Mouse (Mus musculus) intestine, embryonic 16.5 days (tissue): ENCODE results near the gene Ctdspl. TPM values are rescaled to one million over a fixed set of nuclear protein-coding genes. Genes with fewer than 3 reads are reported as not detected.

Experiments
- ATAC-seq: fragments of 200-750 bp; cut with Nextera tagmentation; 2 replicates; pipeline ENCODE4 v1.8.0; 2017; ENCODE audit warnings: moderate TSS enrichment, moderate library complexity
- H3K27ac ChIP-seq: fragments of 300-500 bp; sonication (generic); 2 replicates; pipeline ENCODE4 v1.5.1; 2014; ENCODE audit warnings: mild to moderate bottlenecking, low read length
- H3K27me3 ChIP-seq: fragments of 300-500 bp; sonication (generic); replicated peaks from 2 replicates; pipeline ENCODE4 v1.6.1; 2014; ENCODE audit warnings: low read length, control low read depth, mixed read lengths; ENCODE audit not compliant: control insufficient read depth, insufficient read depth
- H3K36me3 ChIP-seq: fragments of 300-500 bp; sonication (generic); 2 replicates; pipeline ENCODE4 v1.6.1; 2014; ENCODE audit warnings: low read length, control low read depth; ENCODE audit not compliant: control insufficient read depth, insufficient read depth
- H3K4me1 ChIP-seq: fragments of 300-500 bp; sonication (generic); 2 replicates; pipeline ENCODE4 v1.6.1; 2014; ENCODE audit warnings: low read length, control low read depth, mixed read lengths; ENCODE audit not compliant: control insufficient read depth, insufficient read depth
- H3K4me2 ChIP-seq: fragments of 300-500 bp; sonication (generic); 2 replicates; pipeline ENCODE4 v1.6.1; 2014; ENCODE audit warnings: low read depth, low read length, control low read depth
- H3K4me3 ChIP-seq: fragments of 300-500 bp; sonication (generic); 2 replicates; pipeline ENCODE4 v1.5.1; 2014; ENCODE audit warnings: mild to moderate bottlenecking, low read length
- H3K9ac ChIP-seq: fragments of 300-500 bp; sonication (generic); 2 replicates; pipeline ENCODE4 v1.6.1; 2014; ENCODE audit warnings: low read depth, low read length
- H3K9me3 ChIP-seq: fragments of 300-500 bp; sonication (generic); 2 replicates; pipeline ENCODE4 v1.6.1; 2016; ENCODE audit warnings: low read length, control low read depth; ENCODE audit not compliant: control insufficient read depth
- WGBS: fragments of 180-500 bp; shearing (Covaris S2); extraction: QIAGEN DNeasy Blood & Tissue Kit; methylation state at CpG from one replicate; pipeline ENCODE4 v1.1.7; 2014; 5-methylcytosine and 5-hydroxymethylcytosine counted together
- polyA plus RNA-seq: library from polyadenylated mRNA; unstranded; fragments of >200 nt; fragmentation: Nextera tagmentation; extraction: Ambion mirVana; gene quantifications from 2 replicates; pipeline ENCODE4 v1.2.1, GENCODE M21; 2015

Ctdspl gene
- polyA plus RNA-seq, 1 experiment from 2014 or later = 17.6 TPM

DNA sequence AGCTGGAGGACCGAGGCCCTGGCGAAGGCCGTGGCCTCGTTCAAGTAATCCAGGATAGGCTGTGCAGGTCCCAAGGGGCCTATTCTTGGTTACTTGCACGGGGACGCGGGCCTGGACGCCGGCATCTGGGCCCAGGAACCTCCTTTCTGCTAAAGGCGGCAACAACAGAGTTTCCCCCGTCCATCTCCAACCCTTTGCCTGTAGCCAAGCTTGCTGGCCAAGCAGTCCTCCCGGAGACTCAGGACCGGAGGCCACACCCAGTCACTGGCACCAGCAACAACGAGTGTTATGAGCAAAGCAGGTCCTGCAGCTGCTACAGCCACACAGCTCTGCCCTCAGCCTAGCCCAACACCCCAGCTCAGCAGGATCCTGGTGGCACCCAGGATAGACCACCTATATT, 105.5 kb downstream of the Ctdspl start:
- ATAC-seq = no peak
- Histone ChIP-seq H3K4me1 (no peaks in the 10 kb centered on the region), H3K36me3 (peaks cover 4% of the 10 kb centered on the region), H3K9ac (no peak overlapping the region), H3K27me3 (no peaks in the 10 kb centered on the region), H3K27ac (peak overlapping the region; percentile 19; the same call in 1 of the 2 replicates), H3K4me3 (no peak overlapping the region), H3K4me2 (no peak overlapping the region), H3K9me3 (no peaks in the 10 kb centered on the region)
- WGBS = 75% methylated on average over 14 of the region's 14 CpGs

DNA sequence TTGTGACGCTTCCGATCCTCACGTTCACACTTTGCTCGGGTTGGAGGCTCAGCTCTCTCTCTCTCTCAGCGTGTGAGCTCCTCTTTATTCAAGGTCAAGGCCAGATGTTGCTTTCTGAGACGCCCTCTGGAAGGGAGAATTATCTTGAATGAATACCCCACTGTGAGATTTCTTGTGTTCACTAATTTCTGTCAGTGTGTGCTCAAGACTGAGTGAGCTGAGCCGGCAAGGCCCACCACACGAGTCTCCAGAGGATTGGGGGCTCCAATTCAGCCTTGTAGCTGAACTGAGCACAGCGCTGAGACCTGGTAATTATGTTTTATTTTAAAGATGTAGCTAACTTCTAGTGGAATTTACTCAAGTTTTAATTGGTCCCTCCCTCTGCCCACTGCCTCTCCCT, 106.3 kb downstream of the Ctdspl start:
- no peak overlapping the region for H3K9ac ChIP-seq
- H3K4me1 ChIP-seq = 0 out of 2 replicates have a peak, but pooled peaks cover 5% of the 10 kb centered on the region
- 68% methylated on average over 9 of the region's 9 CpGs for WGBS
- no peaks in the 10 kb centered on the region for H3K9me3 ChIP-seq
- ATAC-seq = no peak
- no peak overlapping the region for H3K4me2 ChIP-seq
- H3K27ac ChIP-seq = no peak overlapping the region
- no peaks in the 10 kb centered on the region for H3K27me3 ChIP-seq
- peaks cover 4% of the 10 kb centered on the region for H3K36me3 ChIP-seq
- no peak overlapping the region for H3K4me3 ChIP-seq

DNA sequence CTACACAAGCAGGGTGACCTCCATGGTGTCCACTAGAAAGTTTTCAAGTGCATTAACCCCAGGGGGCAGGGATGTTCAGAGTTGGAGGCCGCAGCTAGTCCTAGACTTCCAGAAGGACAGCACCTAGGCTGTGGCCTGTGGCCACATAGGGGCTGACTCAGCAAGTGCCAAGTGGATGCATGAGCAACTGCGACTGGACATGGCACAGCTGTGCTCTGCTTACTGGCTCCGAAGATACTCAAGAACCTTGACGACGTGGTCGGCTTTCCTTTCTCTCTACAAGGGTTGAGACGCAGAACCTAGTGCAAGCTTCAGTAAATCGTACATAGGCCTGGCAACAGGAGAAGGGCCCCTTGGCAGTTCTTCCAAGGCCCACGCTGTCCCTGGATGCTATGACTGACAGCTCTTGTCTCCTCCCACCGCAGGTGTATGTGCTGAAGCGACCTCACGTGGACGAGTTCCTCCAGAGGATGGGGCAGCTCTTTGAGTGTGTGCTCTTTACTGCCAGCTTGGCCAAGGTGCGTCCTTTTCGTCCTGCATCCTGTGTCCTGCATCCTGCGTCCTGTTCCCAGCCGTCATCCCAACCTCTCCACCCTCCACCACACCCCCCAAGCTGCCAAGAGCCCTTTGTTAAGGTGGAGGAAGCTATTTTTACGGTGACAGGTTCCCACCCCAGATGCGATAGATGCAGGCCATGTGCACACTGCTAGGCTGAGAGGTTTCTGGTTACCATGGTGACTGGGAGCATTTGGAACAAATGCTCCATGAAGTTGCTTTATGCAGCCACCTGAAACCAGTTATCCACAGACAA, 107.1 kb downstream of the Ctdspl start:
- 84% methylated on average over 19 of the region's 19 CpGs for whole genome bisulfite sequencing
- Histone ChIP-seq H3K27me3 (no peaks in the 10 kb centered on the region), H3K4me3 (no peak overlapping the region), H3K9me3 (no peaks in the 10 kb centered on the region), H3K27ac (no peak overlapping the region), H3K9ac (no peak overlapping the region), H3K4me1 (0 out of 2 replicates have a peak, but pooled peaks cover 6% of the 10 kb centered on the region), H3K36me3 (peaks cover 8% of the 10 kb centered on the region), H3K4me2 (no peak overlapping the region)
- no peak for ATAC-seq

DNA sequence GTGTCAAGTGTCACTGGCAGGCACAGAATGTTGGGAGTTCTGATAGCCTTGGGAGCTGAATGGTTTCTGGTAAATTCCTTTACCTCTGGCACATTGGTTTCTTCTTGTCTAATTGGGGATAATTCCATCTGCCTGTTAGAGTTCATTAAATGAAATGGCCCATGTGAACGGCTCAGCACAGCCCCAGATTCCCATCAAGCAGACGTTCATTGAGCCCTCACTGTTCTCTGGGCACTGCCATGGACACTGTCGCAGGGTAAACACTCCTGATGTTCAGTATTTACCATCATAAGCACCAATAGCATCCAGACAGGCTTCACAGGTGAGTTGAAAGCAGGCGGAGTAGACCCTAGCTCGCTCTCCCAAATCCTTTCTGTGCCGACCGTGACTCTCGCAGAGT, 107.8 kb downstream of the Ctdspl start:
- no peak overlapping the region for H3K27ac ChIP-seq
- H3K27me3 ChIP-seq = no peaks in the 10 kb centered on the region

DNA sequence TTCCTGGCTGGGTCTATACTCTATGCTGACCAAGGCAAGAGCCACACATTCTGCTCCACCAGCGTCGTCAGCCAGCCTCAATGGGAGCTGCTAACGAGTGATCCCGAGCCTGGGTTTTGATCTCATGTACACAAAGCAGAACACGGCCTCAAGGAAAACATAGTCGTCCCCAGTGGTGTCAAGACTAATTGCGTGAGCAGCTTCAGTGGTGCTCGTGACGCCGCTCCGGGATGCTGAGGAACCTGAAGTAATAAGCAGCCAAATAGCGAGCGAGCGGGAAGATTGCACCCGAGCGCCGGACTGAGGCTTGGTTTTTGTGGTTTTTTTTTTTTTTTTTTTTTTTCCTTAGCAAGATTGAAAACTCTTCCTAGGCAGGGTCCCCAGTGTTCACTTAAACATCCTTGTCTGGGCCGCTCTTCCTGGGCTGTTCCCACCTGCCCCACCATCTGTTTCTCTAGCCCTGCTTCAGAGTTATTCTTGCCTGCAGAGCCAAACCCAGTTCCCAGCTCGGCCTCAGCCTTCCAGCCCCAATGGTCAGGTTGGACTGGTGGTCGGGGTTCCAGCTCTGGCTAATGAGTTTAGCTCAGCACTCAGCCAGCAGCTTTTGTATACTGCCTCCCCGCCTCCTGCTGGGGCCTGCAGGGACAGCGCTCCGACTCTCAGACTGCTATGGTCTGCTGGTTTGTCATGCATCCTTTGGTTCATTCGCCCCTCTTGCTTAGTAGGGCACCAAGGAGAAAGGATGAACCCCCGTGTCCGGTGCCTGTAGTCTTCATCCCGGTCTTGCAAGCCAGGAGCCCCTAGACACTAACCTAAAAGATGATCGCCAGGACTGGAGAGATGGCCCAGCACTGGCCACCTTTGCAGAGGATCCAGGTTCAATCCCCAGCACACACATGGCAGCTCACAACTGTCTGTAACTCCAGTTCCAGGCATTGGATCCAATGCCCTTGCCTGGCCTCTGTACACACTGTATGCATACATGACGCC, 108.7 kb downstream of the Ctdspl start:
- H3K4me1 ChIP-seq = 0 out of 2 replicates have a peak, but pooled peaks cover 6% of the 10 kb centered on the region
- 85% methylated on average over 29 of the region's 29 CpGs for WGBS

More for the DNA sequence above, 107.8 kb downstream of the Ctdspl start:
- Histone ChIP-seq H3K4me1 (0 out of 2 replicates have a peak, but pooled peaks cover 6% of the 10 kb centered on the region), H3K4me2 (no peak overlapping the region), H3K9ac (no peak overlapping the region), H3K4me3 (no peak overlapping the region), H3K36me3 (peaks cover 12% of the 10 kb centered on the region), H3K9me3 (no peaks in the 10 kb centered on the region)
- no peak for ATAC-seq
- 89% methylated on average over 8 of the region's 8 CpGs for WGBS

DNA sequence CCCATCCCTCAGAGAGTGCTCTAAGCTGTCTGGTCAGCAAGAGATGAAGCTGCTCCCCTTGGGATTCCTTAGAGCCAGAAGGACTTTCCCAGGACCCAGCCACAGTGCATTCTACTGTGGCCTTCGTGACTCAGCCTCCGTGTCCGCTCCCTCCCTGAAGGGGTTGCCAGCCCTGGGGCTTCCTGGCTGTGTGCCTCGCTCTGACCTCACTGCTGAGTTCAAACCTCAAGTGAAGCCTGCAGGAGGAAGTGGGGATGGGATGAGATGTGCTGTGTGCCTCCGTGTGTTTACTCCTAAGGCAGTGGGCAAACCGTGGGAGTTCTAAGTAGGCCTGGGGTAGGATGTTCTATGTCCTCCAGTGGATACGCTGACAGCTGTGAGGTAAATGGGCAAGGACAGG, 109.6 kb downstream of the Ctdspl start:
- Histone ChIP-seq H3K9ac (no peak overlapping the region; the same call in 1 of the 2 replicates), H3K27me3 (no peaks in the 10 kb centered on the region), H3K4me1 (0 out of 2 replicates have a peak, but pooled peaks cover 6% of the 10 kb centered on the region), H3K4me3 (no peak overlapping the region), H3K9me3 (no peaks in the 10 kb centered on the region), H3K36me3 (peaks cover 18% of the 10 kb centered on the region), H3K4me2 (no peak overlapping the region), H3K27ac (no peak overlapping the region)
- WGBS = 48% methylated on average over 7 of the region's 7 CpGs
- peak; percentile 26; the same call in 1 of the 2 replicates for ATAC-seq

More for the DNA sequence above, 108.7 kb downstream of the Ctdspl start:
- no peak for ATAC-seq
- Histone ChIP-seq H3K9me3 (no peaks in the 10 kb centered on the region), H3K27me3 (no peaks in the 10 kb centered on the region), H3K4me3 (no peak overlapping the region), H3K27ac (no peak overlapping the region), H3K4me2 (no peak overlapping the region), H3K36me3 (peaks cover 12% of the 10 kb centered on the region), H3K9ac (no peak overlapping the region)

DNA sequence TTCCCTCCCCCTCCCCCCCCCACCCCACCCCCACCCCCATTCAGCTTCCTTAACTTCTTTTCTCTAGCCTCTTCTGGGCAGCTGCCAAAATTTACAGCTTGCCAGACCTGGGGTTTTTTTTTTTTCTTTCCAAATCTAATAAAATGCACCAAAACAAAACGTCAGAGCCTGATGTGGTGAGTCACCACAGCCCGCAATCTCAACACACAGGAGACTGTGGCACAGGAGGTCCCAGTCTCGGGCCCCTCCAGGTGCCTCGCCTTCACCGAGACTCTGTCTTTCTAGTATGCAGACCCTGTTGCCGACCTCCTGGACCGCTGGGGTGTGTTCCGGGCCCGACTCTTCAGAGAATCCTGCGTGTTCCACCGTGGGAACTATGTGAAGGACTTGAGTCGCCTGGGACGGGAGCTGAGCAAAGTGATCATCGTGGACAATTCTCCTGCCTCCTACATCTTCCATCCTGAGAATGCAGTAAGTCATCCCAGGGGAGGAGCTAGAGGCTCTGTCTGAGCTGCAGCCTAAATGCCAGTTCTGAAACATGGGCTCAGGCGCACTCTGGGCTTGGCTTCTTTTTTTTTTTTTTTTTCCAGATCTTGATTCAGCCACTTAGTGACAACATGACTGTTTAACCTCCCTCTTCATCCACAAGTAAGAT, 111.0 kb downstream of the Ctdspl start:
- H3K36me3 ChIP-seq = peaks cover 21% of the 10 kb centered on the region
- ATAC-seq = no peak

DNA sequence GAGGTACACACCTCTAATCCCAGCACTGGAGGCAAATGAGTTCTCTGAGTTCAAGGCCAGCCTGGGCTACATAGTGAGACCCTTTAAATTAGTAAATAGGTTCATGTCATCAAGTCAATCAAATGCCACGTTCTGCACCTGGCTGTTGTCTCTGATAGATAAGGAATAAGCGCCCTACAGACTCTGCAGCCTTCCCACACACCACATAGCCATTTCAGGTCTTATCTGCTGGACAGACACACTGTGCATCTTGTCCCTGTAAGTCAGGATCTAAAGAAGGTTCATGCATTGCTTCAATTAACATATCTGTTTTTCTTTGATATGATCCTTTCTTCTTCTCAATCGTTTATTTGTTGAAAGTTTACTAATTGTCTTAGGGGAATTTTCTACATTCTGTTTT, 112.3 kb downstream of the Ctdspl start:
- Histone ChIP-seq H3K27ac (no peak overlapping the region), H3K36me3 (peaks cover 21% of the 10 kb centered on the region), H3K27me3 (no peaks in the 10 kb centered on the region), H3K4me2 (no peak overlapping the region), H3K4me3 (no peak overlapping the region), H3K9ac (no peak overlapping the region), H3K4me1 (0 out of 2 replicates have a peak, but pooled peaks cover 6% of the 10 kb centered on the region), H3K9me3 (no peaks in the 10 kb centered on the region)
- no peak for ATAC-seq
- WGBS = 87% methylated on average over 3 of the region's 3 CpGs

More for the DNA sequence above, 111.0 kb downstream of the Ctdspl start:
- 0 out of 2 replicates have a peak, but pooled peaks cover 6% of the 10 kb centered on the region for H3K4me1 ChIP-seq
- H3K27ac ChIP-seq = 0 out of 2 replicates have a peak overlapping the region, but pooled peaks have one; percentile 4
- H3K9ac ChIP-seq = no peak overlapping the region
- H3K4me3 ChIP-seq = no peak overlapping the region
- H3K27me3 ChIP-seq = no peaks in the 10 kb centered on the region
- no peak overlapping the region for H3K4me2 ChIP-seq
- H3K9me3 ChIP-seq = no peaks in the 10 kb centered on the region
- WGBS = 64% methylated on average over 15 of the region's 15 CpGs
